Mouse (Mus musculus): ENCODE results near the gene L3mbtl1. TPM values are rescaled to one million over a fixed set of nuclear protein-coding genes. Genes with fewer than 3 reads are reported as not detected.

The L3mbtl1 gene
- total and polyA plus RNA-seq, 2 experiments from 2014 or later, result not detected

DNA sequence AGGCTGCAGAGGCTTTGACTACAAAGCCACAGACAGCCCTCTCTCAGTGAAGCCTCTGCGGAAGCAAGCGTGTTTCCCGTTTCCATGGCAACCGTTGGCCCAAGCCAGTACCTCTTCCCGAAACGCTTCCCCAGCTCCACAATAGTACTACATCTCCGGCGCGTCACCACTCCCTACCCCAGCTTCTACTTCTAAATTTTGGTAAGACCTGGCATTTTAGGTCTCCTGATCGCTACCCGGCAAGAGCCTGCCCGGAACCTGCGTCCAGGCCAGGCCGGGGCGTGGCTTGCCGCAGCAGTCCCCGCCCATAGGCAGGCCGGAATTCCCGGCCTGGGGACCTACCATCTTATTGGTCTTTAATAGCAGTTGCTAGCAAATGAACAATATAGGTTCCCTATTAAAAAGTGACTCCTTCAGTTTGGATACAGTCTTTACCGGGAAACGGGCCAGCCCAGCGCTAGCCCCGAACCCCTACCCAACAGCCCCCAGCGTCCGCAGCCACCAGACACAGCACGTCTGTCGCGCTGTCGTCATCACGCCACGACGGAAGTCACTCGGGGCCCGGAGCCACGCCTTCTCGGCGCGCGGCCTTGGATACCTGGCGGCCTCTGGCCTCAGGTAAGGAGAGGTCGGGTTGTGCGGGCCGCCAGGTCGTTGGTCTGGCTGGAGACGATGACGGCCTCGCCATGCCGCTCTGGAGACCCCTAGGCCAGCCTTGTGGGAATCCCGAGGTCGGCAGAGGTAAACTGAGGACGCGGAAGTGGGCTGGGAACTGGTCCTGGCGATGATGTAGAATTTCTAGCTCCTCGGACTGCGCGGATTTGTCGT is 73.9 kb downstream of the L3mbtl1 start, which contains the start of gene Ift52:
TSS of gene Ift52 (plus strand) at position 439 of the 828 bp plus-strand sequence.
- TF ChIP-seq EP300 (IDR thresholded peaks at IDR 0.05; ENCODE audit: low read depth) (no peak), CTCF (IDR thresholded peaks at IDR 0.05; ENCODE audit: low read depth) (no peak)
- WGBS, result under 1% methylated on average over 57 of the region's 57 CpGs
- peaks cover 10% of the 10 kb centered on the region for H3K4me1 ChIP-seq (ENCODE audit: control insufficient read depth, insufficient read depth)
- H3K36me3 ChIP-seq (replicated peaks; ENCODE audit: control insufficient read depth, insufficient read depth, low read length), result no peaks in the 10 kb centered on the region
- ATAC-seq (ENCODE audit: insufficient read depth, low read depth) (peak; percentile 95), DNase-seq (ENCODE audit: low spot score) (peak; percentile 79)
- H3K4me2 ChIP-seq (ENCODE audit: low read depth, low read length), result peak within 1 kb of the TSS; percentile 70
- peak within 1 kb of the TSS; percentile 51 for H3K27ac ChIP-seq (ENCODE audit: low read depth)
- H3K9me3 ChIP-seq (replicated peaks; ENCODE audit: control insufficient read depth, low read length), result no peaks in the 10 kb centered on the region
- H3K9ac ChIP-seq (replicated peaks; ENCODE audit: low read depth, low read length), result peak within 1 kb of the TSS; percentile 75
- no peaks in the 10 kb centered on the region for H3K27me3 ChIP-seq (ENCODE audit: control insufficient read depth, insufficient read depth, low read length)
- peak within 1 kb of the TSS; percentile 85 for H3K4me3 ChIP-seq (ENCODE audit: low read depth, low read length)

Other genes with a start within 250 kb of the L3mbtl1 start
- gene Srsf6, start 11.9 kb upstream of the L3mbtl1 start, total RNA-seq (2014; rRNA removed; ENCODE audit: low replicate concordance), result 71.6 and 76.9 TPM in 2 replicates
- gene Srsf6, start 11.9 kb upstream of the L3mbtl1 start, polyA plus RNA-seq (2015; fragmentation: Nextera tagmentation; extraction: Ambion mirVana), result 45.8 and 59.2 TPM in 2 replicates
- not detected in 2 replicates for gene Sgk2, start 43.9 kb downstream of the L3mbtl1 start, total RNA-seq (2014; rRNA removed; ENCODE audit: low replicate concordance)
- not detected in 2 replicates for gene Sgk2, start 43.9 kb downstream of the L3mbtl1 start, polyA plus RNA-seq (2015; fragmentation: Nextera tagmentation; extraction: Ambion mirVana)
- 15.4 and 18.5 TPM in 2 replicates for gene Ift52, start 73.9 kb downstream of the L3mbtl1 start, total RNA-seq (2014; rRNA removed; ENCODE audit: low replicate concordance)
- 28.2 and 31.3 TPM in 2 replicates for gene Ift52, start 73.9 kb downstream of the L3mbtl1 start, polyA plus RNA-seq (2015; fragmentation: Nextera tagmentation; extraction: Ambion mirVana)
- 2.8 and 4.3 TPM in 2 replicates for gene Mybl2, start 111.2 kb downstream of the L3mbtl1 start, total RNA-seq (2014; rRNA removed; ENCODE audit: low replicate concordance)
- gene Mybl2, start 111.2 kb downstream of the L3mbtl1 start, polyA plus RNA-seq (2015; fragmentation: Nextera tagmentation; extraction: Ambion mirVana), result 3.4 and 3.8 TPM in 2 replicates
- gene Gtsf1l, start 144.4 kb downstream of the L3mbtl1 start, total RNA-seq (2014; rRNA removed; ENCODE audit: low replicate concordance), result not detected in 2 replicates
- gene Gtsf1l, start 144.4 kb downstream of the L3mbtl1 start, polyA plus RNA-seq (2015; fragmentation: Nextera tagmentation; extraction: Ambion mirVana), result not detected in 2 replicates

Data from heart, postnatal 0 days (tissue).